Mouse (Mus musculus) embryonic facial prominence, embryonic 11.5 days (tissue): ENCODE results near the gene Mertk. TPM values are rescaled to one million over a fixed set of nuclear protein-coding genes. Genes with fewer than 3 reads are reported as not detected.

Experiments
- ATAC-seq: fragments of 200-750 bp; cut with Nextera tagmentation; replicated peaks from 2 replicates; pipeline ENCODE4 v1.8.0; 2017; ENCODE audit warnings: low read depth; ENCODE audit not compliant: insufficient number of reproducible peaks, low FRiP score, low TSS enrichment
- DNase-seq: peaks from one replicate; pipeline ENCODE4 v3.0.0-alpha.2; 2015; ENCODE audit warnings: low spot score
- H3K27ac ChIP-seq: fragments of 300-500 bp; sonication (generic); replicated peaks from 2 replicates; pipeline ENCODE4 v1.5.1; 2014; ENCODE audit warnings: mild to moderate bottlenecking, low read depth, low read length, control low read depth
- H3K27me3 ChIP-seq: fragments of 300-500 bp; sonication (generic); 2 replicates; pipeline ENCODE4 v1.6.1; 2014; ENCODE audit warnings: mild to moderate bottlenecking, low read length, moderate library complexity, mixed read lengths; ENCODE audit not compliant: control insufficient read depth, insufficient read depth
- H3K36me3 ChIP-seq: fragments of 300-500 bp; sonication (generic); replicated peaks from 2 replicates; pipeline ENCODE4 v1.6.1; 2014; ENCODE audit warnings: low read depth, mild to moderate bottlenecking, low read length, moderate library complexity, mixed read lengths; ENCODE audit not compliant: control insufficient read depth, insufficient read depth
- H3K4me1 ChIP-seq: fragments of 300-500 bp; sonication (generic); 2 replicates; pipeline ENCODE4 v1.6.1; 2014; ENCODE audit warnings: low read length, mixed read lengths; ENCODE audit not compliant: control insufficient read depth, insufficient read depth
- H3K4me2 ChIP-seq: fragments of 300-500 bp; sonication (generic); 2 replicates; pipeline ENCODE4 v1.6.1; 2014; ENCODE audit warnings: low read depth, mild to moderate bottlenecking, control low read depth, low read length, moderate library complexity
- H3K4me3 ChIP-seq: fragments of 300-500 bp; sonication (generic); 2 replicates; pipeline ENCODE4 v1.5.1; 2014; ENCODE audit warnings: low read depth, low read length, control low read depth
- H3K9ac ChIP-seq: fragments of 300-500 bp; sonication (generic); replicated peaks from 2 replicates; pipeline ENCODE4 v1.6.1; 2014; ENCODE audit warnings: mild to moderate bottlenecking, control low read depth, low read length
- H3K9me3 ChIP-seq: fragments of 300-500 bp; sonication (generic); replicated peaks from 2 replicates; pipeline ENCODE4 v1.6.1; 2016; ENCODE audit warnings: mild to moderate bottlenecking, low read length, inconsistent platforms, mixed read lengths; ENCODE audit not compliant: control insufficient read depth
- WGBS: fragments of 180-500 bp; shearing (Covaris S2); extraction: QIAGEN DNeasy Blood & Tissue Kit; methylation state at CpG from one replicate; pipeline ENCODE4 v1.1.7; 2014; 5-methylcytosine and 5-hydroxymethylcytosine counted together
- polyA plus RNA-seq: library from polyadenylated mRNA; unstranded; fragments of >200 nt; fragmentation: Nextera tagmentation; extraction: Ambion mirVana; gene quantifications from 2 replicates; pipeline ENCODE4 v1.2.1, GENCODE M21; 2014

Gene Mertk
- polyA plus RNA-seq, 1 experiment from 2014 or later: 12.4 TPM

- no peak overlapping the region for H3K4me3 ChIP-seq
- ATAC-seq: no peak
- no peaks in the 10 kb centered on the region for H3K36me3 ChIP-seq
- 91% methylated on average over 7 of the region's 7 CpGs for WGBS
- no peak overlapping the region for H3K27ac ChIP-seq
- no peak for DNase-seq
- H3K27me3 ChIP-seq: no peaks in the 10 kb centered on the region
- H3K9ac ChIP-seq: no peak overlapping the region
- no peak overlapping the region for H3K4me2 ChIP-seq
- H3K4me1 ChIP-seq: no peaks in the 10 kb centered on the region
- H3K9me3 ChIP-seq: no peaks in the 10 kb centered on the region
Observed at GRCm38 (mm10) chr2:128771750-128772338, 73.1 kb downstream of the Mertk start.

- 95% methylated on average over 5 of the region's 5 CpGs for WGBS
- H3K27me3 ChIP-seq: no peaks in the 10 kb centered on the region
- no peak overlapping the region for H3K4me3 ChIP-seq
- ATAC-seq (no peak), DNase-seq (no peak)
- no peaks in the 10 kb centered on the region for H3K9me3 ChIP-seq
- H3K4me2 ChIP-seq: no peak overlapping the region
- no peak overlapping the region for H3K9ac ChIP-seq
- H3K27ac ChIP-seq: no peak overlapping the region
- H3K4me1 ChIP-seq: no peaks in the 10 kb centered on the region
- H3K36me3 ChIP-seq: no peaks in the 10 kb centered on the region; the same call in 1 of the 2 replicates
Observed at GRCm38 (mm10) chr2:128782231-128782630, 83.5 kb downstream of the Mertk start.

GRCm38 (mm10) chr2:128783660-128784345 lies 85.0 kb downstream of the Mertk start:
- 43% methylated on average over 10 of the region's 10 CpGs for WGBS
- Histone ChIP-seq H3K9me3 (no peaks in the 10 kb centered on the region), H3K4me1 (no peaks in the 10 kb centered on the region), H3K27ac (peak overlapping the region; percentile 54), H3K4me2 (no peak overlapping the region), H3K27me3 (no peaks in the 10 kb centered on the region), H3K4me3 (no peak overlapping the region), H3K9ac (no peak overlapping the region), H3K36me3 (no peaks in the 10 kb centered on the region)
- DNase-seq: peak; percentile 90
- peak; percentile 78 for ATAC-seq

DNA sequence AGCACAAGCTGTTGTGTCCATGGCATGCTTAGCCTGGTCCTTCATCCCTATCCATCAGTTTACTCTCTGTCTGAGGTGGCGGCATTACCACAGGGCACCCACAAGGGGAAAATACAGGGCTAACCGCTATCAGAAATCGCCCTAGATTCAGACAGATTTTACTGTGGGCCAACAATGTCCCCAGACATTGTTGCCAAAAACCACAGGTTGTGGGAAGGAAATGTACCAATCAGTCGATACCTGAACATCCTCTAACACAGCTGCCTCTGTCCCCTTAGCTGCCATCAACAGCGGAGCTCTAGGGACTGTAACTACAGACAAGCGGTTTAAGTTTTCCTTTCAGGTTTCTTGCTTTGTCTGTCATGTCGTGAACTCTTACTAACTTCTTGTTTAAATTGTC lies 86.1 kb downstream of the Mertk start:
- Histone ChIP-seq H3K4me3 (no peak overlapping the region), H3K9me3 (no peaks in the 10 kb centered on the region), H3K27me3 (no peaks in the 10 kb centered on the region), H3K4me2 (no peak overlapping the region), H3K27ac (no peak overlapping the region), H3K4me1 (no peaks in the 10 kb centered on the region), H3K36me3 (no peaks in the 10 kb centered on the region), H3K9ac (no peak overlapping the region)
- DNase-seq (no peak), ATAC-seq (no peak)
- 90% methylated on average over 7 of the region's 7 CpGs for WGBS

- Histone ChIP-seq H3K27me3 (no peaks in the 10 kb centered on the region), H3K36me3 (no peaks in the 10 kb centered on the region), H3K27ac (no peak overlapping the region), H3K4me2 (no peak overlapping the region), H3K9ac (no peak overlapping the region), H3K9me3 (no peaks in the 10 kb centered on the region), H3K4me3 (no peak overlapping the region), H3K4me1 (no peaks in the 10 kb centered on the region)
- ATAC-seq: no peak
- WGBS: 49% methylated on average over 5 of the region's 5 CpGs
- DNase-seq: no peak
Observed at GRCm38 (mm10) chr2:128786341-128786740, 87.6 kb downstream of the Mertk start.

DNA sequence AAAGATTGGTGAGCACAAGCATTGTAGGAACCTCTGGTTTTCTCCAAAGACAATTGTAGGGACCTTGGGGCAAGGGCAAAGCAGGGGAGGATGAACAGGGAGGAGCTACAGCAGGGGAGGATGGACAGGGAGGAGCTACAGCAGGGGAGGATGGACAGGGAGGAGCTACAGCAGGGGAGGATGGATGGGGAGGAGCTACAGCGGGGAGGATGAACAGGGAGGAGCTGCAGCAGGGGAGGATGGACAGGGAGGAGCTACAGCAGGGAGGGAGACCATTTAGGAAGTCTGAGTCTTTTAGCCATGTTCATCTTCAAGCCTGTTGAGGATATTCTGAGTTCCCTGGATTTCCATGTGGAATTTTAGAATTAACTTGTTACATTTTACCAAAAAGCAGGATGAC lies 88.0 kb downstream of the Mertk start:
- ATAC-seq (no peak), DNase-seq (no peak)
- Histone ChIP-seq H3K36me3 (no peaks in the 10 kb centered on the region), H3K4me2 (no peak overlapping the region), H3K4me1 (no peaks in the 10 kb centered on the region), H3K27ac (no peak overlapping the region), H3K9me3 (no peaks in the 10 kb centered on the region), H3K9ac (no peak overlapping the region), H3K4me3 (no peak overlapping the region), H3K27me3 (no peaks in the 10 kb centered on the region)
- 48% methylated on average over 1 of the region's 1 CpGs for WGBS

GRCm38 (mm10) chr2:128787805-128788204 lies 89.0 kb downstream of the Mertk start:
- H3K4me1 ChIP-seq: no peaks in the 10 kb centered on the region
- no peaks in the 10 kb centered on the region for H3K27me3 ChIP-seq
- H3K4me2 ChIP-seq: no peak overlapping the region
- no peak overlapping the region for H3K9ac ChIP-seq
- no peak overlapping the region for H3K27ac ChIP-seq
- no peak for ATAC-seq
- H3K36me3 ChIP-seq: no peaks in the 10 kb centered on the region
- H3K9me3 ChIP-seq: no peaks in the 10 kb centered on the region
- DNase-seq: no peak
- 87% methylated on average over 3 of the region's 3 CpGs for WGBS
- H3K4me3 ChIP-seq: no peak overlapping the region

- H3K9ac ChIP-seq: no peak overlapping the region
- no peak for DNase-seq
- no peak overlapping the region for H3K4me3 ChIP-seq
- no peak overlapping the region for H3K4me2 ChIP-seq
- no peaks in the 10 kb centered on the region for H3K27me3 ChIP-seq
- no peaks in the 10 kb centered on the region for H3K4me1 ChIP-seq
- peaks cover 7% of the 10 kb centered on the region; the same call in 1 of the 2 replicates for H3K36me3 ChIP-seq
- H3K9me3 ChIP-seq: no peaks in the 10 kb centered on the region
- no peak for ATAC-seq
- WGBS: 90% methylated on average over 11 of the region's 11 CpGs
- H3K27ac ChIP-seq: no peak overlapping the region
Observed at GRCm38 (mm10) chr2:128790875-128791614, 92.3 kb downstream of the Mertk start.
